Mouse (Mus musculus): ENCODE results near the gene Arhgap11a.

GRCm38 (mm10) chr2:113781521-113781920 is 66.9 kb downstream of the Arhgap11a start:
- no peak for TF ChIP-seq POLR2A (IDR thresholded peaks at IDR 0.05; ENCODE audit: insufficient read depth, low read depth, low read length)
- TF ChIP-seq CTCF (IDR thresholded peaks at IDR 0.05; ENCODE audit: insufficient read depth, low read depth, low read length) = no peak
